Mouse (Mus musculus): ENCODE data around the gene Cul7. TPM values are rescaled to one million over a fixed set of nuclear protein-coding genes. Genes with fewer than 3 reads are reported as not detected.

The Cul7 gene
- polyA plus RNA-seq, 1 experiment from 2014 or later = 49.5 TPM

GRCm38 (mm10) chr17:46694517-46695063 is 44.5 kb downstream of the Cul7 start:
- WGBS = 63% methylated on average over 1 of the region's 1 CpGs

GRCm38 (mm10) chr17:46698515-46698914 is 48.4 kb downstream of the Cul7 start:
- ATAC-seq (ENCODE audit: borderline replicate concordance, extremely low read depth, low FRiP score, low TSS enrichment) = no peak

More at GRCm38 (mm10) chr17:46694517-46695063, 44.5 kb downstream of the Cul7 start:
- peaks cover 27% of the 10 kb centered on the region; the same call in 1 of the 2 replicates for H3K36me3 ChIP-seq
- no peak overlapping the region for H3K9ac ChIP-seq
- no peaks in the 10 kb centered on the region for H3K27me3 ChIP-seq
- no peaks in the 10 kb centered on the region for H3K9me3 ChIP-seq
- ATAC-seq (ENCODE audit: borderline replicate concordance, extremely low read depth, low FRiP score, low TSS enrichment) = no peak
- H3K27ac ChIP-seq = no peak overlapping the region
- no peak overlapping the region for H3K4me3 ChIP-seq
- no peak overlapping the region for H3K4me2 ChIP-seq
- no peaks in the 10 kb centered on the region for H3K4me1 ChIP-seq

GRCm38 (mm10) chr17:46699245-46699644 is 49.1 kb downstream of the Cul7 start:
- 73% methylated on average over 5 of the region's 5 CpGs for WGBS
- ATAC-seq (ENCODE audit: borderline replicate concordance, extremely low read depth, low FRiP score, low TSS enrichment) = no peak
- no peaks in the 10 kb centered on the region for H3K9me3 ChIP-seq
- no peak overlapping the region for H3K4me3 ChIP-seq
- peaks cover 25% of the 10 kb centered on the region for H3K36me3 ChIP-seq
- peaks cover 24% of the 10 kb centered on the region for H3K4me1 ChIP-seq
- H3K9ac ChIP-seq = no peak overlapping the region
- H3K27me3 ChIP-seq = no peaks in the 10 kb centered on the region
- no peak overlapping the region for H3K4me2 ChIP-seq
- no peak overlapping the region for H3K27ac ChIP-seq

More at GRCm38 (mm10) chr17:46698515-46698914, 48.4 kb downstream of the Cul7 start:
- Histone ChIP-seq H3K36me3 (peaks cover 25% of the 10 kb centered on the region), H3K27me3 (no peaks in the 10 kb centered on the region), H3K27ac (no peak overlapping the region), H3K4me1 (peaks cover 18% of the 10 kb centered on the region), H3K4me2 (no peak overlapping the region), H3K9ac (no peak overlapping the region), H3K4me3 (no peak overlapping the region), H3K9me3 (no peaks in the 10 kb centered on the region)
- WGBS = 88% methylated on average over 6 of the region's 6 CpGs

GRCm38 (mm10) chr17:46699912-46700311 is 49.8 kb downstream of the Cul7 start:
- peaks cover 20% of the 10 kb centered on the region for H3K36me3 ChIP-seq
- H3K4me1 ChIP-seq = peaks cover 24% of the 10 kb centered on the region
- no peak for ATAC-seq (ENCODE audit: borderline replicate concordance, extremely low read depth, low FRiP score, low TSS enrichment)
- no peaks in the 10 kb centered on the region for H3K27me3 ChIP-seq
- no peak overlapping the region for H3K27ac ChIP-seq
- H3K4me3 ChIP-seq = no peak overlapping the region
- H3K9me3 ChIP-seq = no peaks in the 10 kb centered on the region
- H3K4me2 ChIP-seq = no peak overlapping the region
- WGBS = 83% methylated on average over 3 of the region's 3 CpGs
- H3K9ac ChIP-seq = no peak overlapping the region

- no peak overlapping the region for H3K4me2 ChIP-seq
- H3K9ac ChIP-seq = no peak overlapping the region
- H3K27ac ChIP-seq = no peak overlapping the region
- peaks cover 13% of the 10 kb centered on the region for H3K36me3 ChIP-seq
- peaks cover 30% of the 10 kb centered on the region for H3K4me1 ChIP-seq
- no peak overlapping the region for H3K4me3 ChIP-seq
- WGBS = 73% methylated on average over 12 of the region's 12 CpGs
- H3K9me3 ChIP-seq = no peaks in the 10 kb centered on the region
- ATAC-seq (ENCODE audit: borderline replicate concordance, extremely low read depth, low FRiP score, low TSS enrichment) = no peak
- H3K27me3 ChIP-seq = no peaks in the 10 kb centered on the region
Measured at GRCm38 (mm10) chr17:46701489-46701888, 51.4 kb downstream of the Cul7 start.

- no peak overlapping the region for H3K9ac ChIP-seq
- no peak for ATAC-seq (ENCODE audit: borderline replicate concordance, extremely low read depth, low FRiP score, low TSS enrichment)
- H3K4me2 ChIP-seq = no peak overlapping the region
- H3K27ac ChIP-seq = no peak overlapping the region
- no peak overlapping the region for H3K4me3 ChIP-seq
- H3K9me3 ChIP-seq = no peaks in the 10 kb centered on the region
- H3K36me3 ChIP-seq = peaks cover 13% of the 10 kb centered on the region
- H3K4me1 ChIP-seq = peaks cover 30% of the 10 kb centered on the region
- no peaks in the 10 kb centered on the region for H3K27me3 ChIP-seq
- WGBS = 82% methylated on average over 12 of the region's 12 CpGs
Measured at GRCm38 (mm10) chr17:46702100-46702499, 52.0 kb downstream of the Cul7 start.

- Histone ChIP-seq H3K4me1 (peaks cover 30% of the 10 kb centered on the region), H3K9me3 (no peaks in the 10 kb centered on the region), H3K9ac (peak overlapping the region; percentile 11; the same call in 1 of the 2 replicates), H3K27me3 (no peaks in the 10 kb centered on the region), H3K4me3 (no peak overlapping the region), H3K4me2 (peak overlapping the region; percentile 79), H3K36me3 (peaks cover 12% of the 10 kb centered on the region), H3K27ac (no peak overlapping the region)
- 83% methylated on average over 5 of the region's 5 CpGs for WGBS
- ATAC-seq (ENCODE audit: borderline replicate concordance, extremely low read depth, low FRiP score, low TSS enrichment) = no peak
Measured at GRCm38 (mm10) chr17:46702506-46702905, 52.4 kb downstream of the Cul7 start.

GRCm38 (mm10) chr17:46703971-46704886 is 54.1 kb downstream of the Cul7 start:
- WGBS = 2% methylated on average over 38 of the region's 41 CpGs
- H3K27ac ChIP-seq = peak overlapping the region; percentile 96
- H3K4me1 ChIP-seq = peaks cover 30% of the 10 kb centered on the region

GRCm38 (mm10) chr17:46704887-46705835 is 55.0 kb downstream of the Cul7 start, which contains the start of gene Ppp2r5d:
TSS of gene Ppp2r5d (minus strand) at chr17:46705111.
- WGBS = under 1% methylated on average over 48 of the region's 48 CpGs
- peak within 1 kb of the TSS; percentile 79 for H3K4me2 ChIP-seq
- ATAC-seq (ENCODE audit: borderline replicate concordance, extremely low read depth, low FRiP score, low TSS enrichment) = peak; percentile 94
- no peaks in the 10 kb centered on the region for H3K36me3 ChIP-seq
- peak within 1 kb of the TSS; percentile 96 for H3K27ac ChIP-seq
- H3K9me3 ChIP-seq = no peaks in the 10 kb centered on the region
- H3K4me3 ChIP-seq = peak within 1 kb of the TSS; percentile 83
- peaks cover 30% of the 10 kb centered on the region for H3K4me1 ChIP-seq
- no peaks in the 10 kb centered on the region for H3K27me3 ChIP-seq
- peak within 1 kb of the TSS; percentile 87 for H3K9ac ChIP-seq

More at GRCm38 (mm10) chr17:46703971-46704886, 54.1 kb downstream of the Cul7 start:
- no peaks in the 10 kb centered on the region for H3K27me3 ChIP-seq
- no peaks in the 10 kb centered on the region for H3K9me3 ChIP-seq
- H3K4me3 ChIP-seq = peak overlapping the region; percentile 83
- peak overlapping the region; percentile 79 for H3K4me2 ChIP-seq
- H3K9ac ChIP-seq = peak overlapping the region; percentile 87
- ATAC-seq (ENCODE audit: borderline replicate concordance, extremely low read depth, low FRiP score, low TSS enrichment) = peak; percentile 88
- H3K36me3 ChIP-seq = peaks cover 5% of the 10 kb centered on the region

GRCm38 (mm10) chr17:46706375-46707089 is 56.4 kb downstream of the Cul7 start:
- 86% methylated on average over 14 of the region's 14 CpGs for WGBS
- H3K27ac ChIP-seq = no peak overlapping the region
- H3K27me3 ChIP-seq = no peaks in the 10 kb centered on the region
- H3K4me1 ChIP-seq = peaks cover 28% of the 10 kb centered on the region
- no peaks in the 10 kb centered on the region for H3K36me3 ChIP-seq
- no peak overlapping the region for H3K4me2 ChIP-seq
- H3K4me3 ChIP-seq = no peak overlapping the region
- no peak for ATAC-seq (ENCODE audit: borderline replicate concordance, extremely low read depth, low FRiP score, low TSS enrichment)
- H3K9me3 ChIP-seq = no peaks in the 10 kb centered on the region
- no peak overlapping the region for H3K9ac ChIP-seq

Data from lung, embryonic 15.5 days (tissue).